Mouse (Mus musculus) hindbrain, embryonic 13.5 days (tissue): ENCODE measurements around the gene Cpeb3. TPM values are rescaled to one million over a fixed set of nuclear protein-coding genes. Genes with fewer than 3 reads are reported as not detected.
"Not testable (repeated sequence)": the region's sequence is repeated elsewhere in the genome, so short reads cannot be mapped to it uniquely, and the experiment has no call there.

Source experiments
- ATAC-seq: fragments of 200-750 bp; cut with Nextera tagmentation; 2 replicates; pipeline ENCODE4 v1.8.0; 2017; ENCODE audit warnings: moderate TSS enrichment; ENCODE audit not compliant: low FRiP score
- H3K27ac ChIP-seq: fragments of 300-500 bp; sonication (generic); 2 replicates; pipeline ENCODE4 v1.5.1; 2015; ENCODE audit warnings: inconsistent platforms, mild to moderate bottlenecking, moderate library complexity
- H3K27me3 ChIP-seq: fragments of 300-500 bp; sonication (generic); 2 replicates; pipeline ENCODE4 v1.6.1; 2015; ENCODE audit warnings: mild to moderate bottlenecking, inconsistent platforms
- H3K36me3 ChIP-seq: fragments of 300-500 bp; sonication (generic); 2 replicates; pipeline ENCODE4 v1.6.1; 2015; ENCODE audit warnings: mild to moderate bottlenecking, inconsistent platforms
- H3K4me1 ChIP-seq: fragments of 300-500 bp; sonication (generic); replicated peaks from 2 replicates; pipeline ENCODE4 v1.6.1; 2015; ENCODE audit warnings: inconsistent platforms
- H3K4me2 ChIP-seq: fragments of 300-500 bp; sonication (generic); 2 replicates; pipeline ENCODE4 v1.6.1; 2015; ENCODE audit warnings: inconsistent platforms, mild to moderate bottlenecking, moderate library complexity
- H3K4me3 ChIP-seq: fragments of 300-500 bp; sonication (generic); 2 replicates; pipeline ENCODE4 v1.5.1; 2015; ENCODE audit warnings: mild to moderate bottlenecking, inconsistent platforms
- H3K9ac ChIP-seq: fragments of 300-500 bp; sonication (generic); 2 replicates; pipeline ENCODE4 v1.6.1; 2015; ENCODE audit warnings: mild to moderate bottlenecking, inconsistent platforms
- H3K9me3 ChIP-seq: fragments of 300-500 bp; sonication (generic); 2 replicates; pipeline ENCODE4 v1.6.1; 2016; ENCODE audit warnings: inconsistent platforms
- WGBS: fragments of 180-500 bp; shearing (Covaris S2); methylation state at CpG from one replicate; pipeline ENCODE4 v1.1.7; 2015; 5-methylcytosine and 5-hydroxymethylcytosine counted together
- polyA plus RNA-seq: library from polyadenylated mRNA; unstranded; fragments of >200 nt; fragmentation: Nextera tagmentation; extraction: Ambion mirVana; gene quantifications from 2 replicates; pipeline ENCODE4 v1.2.1, GENCODE M21; 2015

Cpeb3 gene
- polyA plus RNA-seq, 1 experiment from 2014 or later, result 11.4 TPM

DNA sequence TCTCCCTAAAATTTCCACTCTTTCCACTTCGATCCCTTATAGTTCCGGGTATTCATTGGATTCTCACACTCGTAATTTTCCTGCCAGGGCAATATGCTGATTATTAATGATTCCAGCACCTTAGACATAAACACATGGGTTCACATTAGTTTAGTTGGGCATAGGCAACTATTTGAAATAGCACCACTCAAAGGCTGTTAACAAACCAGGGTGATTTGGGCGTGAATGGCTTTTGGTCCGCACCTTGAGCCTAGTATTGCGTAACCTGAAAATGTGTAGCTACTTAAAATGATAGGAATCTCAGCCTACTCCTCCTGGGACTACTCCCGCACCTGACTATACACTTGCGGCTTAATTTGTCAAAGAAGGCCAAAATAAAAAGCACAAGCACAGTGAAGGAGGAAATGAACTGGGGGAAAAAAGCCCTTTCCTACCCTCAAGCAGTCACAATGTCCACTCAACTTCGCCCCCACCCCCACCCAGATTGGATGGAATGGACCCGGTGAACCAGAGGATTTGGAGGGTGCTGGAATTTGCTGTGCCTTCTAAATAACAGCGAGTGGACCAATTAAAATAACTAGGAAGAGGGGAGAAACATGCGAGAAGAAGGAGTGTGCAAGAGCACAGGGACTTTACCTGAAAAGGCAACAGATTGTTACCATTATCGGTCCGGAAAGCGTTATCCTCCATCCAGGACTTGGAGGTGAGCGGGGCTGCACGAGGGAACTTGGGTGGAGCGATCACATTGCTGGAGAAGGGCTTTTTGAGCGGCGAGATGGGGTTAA is 34.9 kb downstream of the Cpeb3 start:
- H3K36me3 ChIP-seq, result peaks cover 7% of the 10 kb centered on the region; the same call in 1 of the 2 replicates
- no peak for ATAC-seq
- 27% methylated on average over 20 of the region's 20 CpGs for WGBS
- H3K9ac ChIP-seq, result peak overlapping the region; percentile 93
- no peaks in the 10 kb centered on the region for H3K9me3 ChIP-seq
- peak overlapping the region; percentile 97 for H3K4me2 ChIP-seq
- peaks cover 8% of the 10 kb centered on the region; the same call in 1 of the 2 replicates for H3K27me3 ChIP-seq
- H3K4me3 ChIP-seq, result peak overlapping the region; percentile 78
- peaks cover 46% of the 10 kb centered on the region for H3K4me1 ChIP-seq
- peak overlapping the region; percentile 93; the same call in 1 of the 2 replicates for H3K27ac ChIP-seq

DNA sequence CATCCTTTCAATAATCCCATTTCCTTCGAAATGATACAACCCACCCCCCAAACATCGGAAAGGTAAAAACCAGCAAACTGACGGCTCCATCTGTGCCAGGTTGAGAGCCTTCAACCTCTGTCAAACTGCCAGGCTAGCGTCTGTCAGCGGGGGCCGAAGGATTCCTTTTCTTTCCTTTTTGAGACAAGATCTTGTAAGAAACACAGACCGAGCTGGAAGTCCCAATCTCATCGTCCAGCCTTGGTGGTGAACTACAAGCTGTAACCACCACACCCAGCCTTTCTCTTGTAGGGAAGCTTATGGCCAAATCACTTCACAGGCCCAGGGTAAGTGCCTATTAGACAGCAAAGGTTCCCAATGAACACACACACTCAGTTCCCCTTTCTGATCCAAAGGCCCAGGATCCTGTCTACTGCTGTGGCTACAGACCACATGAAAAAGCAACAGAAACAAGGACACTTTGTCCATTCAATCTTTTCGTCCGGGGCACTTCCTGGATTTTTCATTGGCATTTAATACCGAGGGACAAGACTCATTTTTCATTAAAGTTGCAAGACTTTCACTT is 35.8 kb downstream of the Cpeb3 start:
- H3K36me3 ChIP-seq, result peaks cover 7% of the 10 kb centered on the region; the same call in 1 of the 2 replicates
- no peaks in the 10 kb centered on the region for H3K9me3 ChIP-seq
- H3K27ac ChIP-seq, result no peak overlapping the region
- H3K27me3 ChIP-seq, result peaks cover 8% of the 10 kb centered on the region; the same call in 1 of the 2 replicates
- peak overlapping the region; percentile 78 for H3K4me3 ChIP-seq
- H3K4me2 ChIP-seq, result peak overlapping the region; percentile 97
- H3K4me1 ChIP-seq, result peaks cover 42% of the 10 kb centered on the region
- 78% methylated on average over 11 of the region's 11 CpGs for WGBS
- no peak for ATAC-seq
- H3K9ac ChIP-seq, result peak overlapping the region; percentile 93

DNA sequence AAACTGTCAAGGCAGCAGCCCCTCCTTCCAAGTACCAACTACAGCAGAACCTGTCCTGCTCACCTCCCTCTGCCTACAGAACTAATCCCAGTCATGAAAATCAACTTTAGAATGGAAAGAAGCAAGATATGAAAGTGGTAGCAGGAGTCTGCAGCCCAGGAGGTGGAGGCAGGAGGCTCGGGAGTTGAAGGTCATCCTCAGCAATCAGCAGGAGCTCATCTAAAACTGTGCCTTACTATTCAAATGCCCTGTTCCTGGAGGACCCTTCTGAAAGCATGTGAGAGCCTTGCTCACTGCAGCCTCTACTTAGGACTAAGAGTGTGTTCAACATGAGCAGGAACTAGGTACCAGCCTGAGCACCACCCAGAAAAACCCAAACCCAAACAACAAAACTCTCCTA is 36.3 kb downstream of the Cpeb3 start:
- peaks cover 7% of the 10 kb centered on the region; the same call in 1 of the 2 replicates for H3K36me3 ChIP-seq
- H3K4me3 ChIP-seq, result peak overlapping the region; percentile 78
- H3K4me2 ChIP-seq, result peak overlapping the region; percentile 97
- H3K9ac ChIP-seq, result peak overlapping the region; percentile 93
- H3K27ac ChIP-seq, result no peak overlapping the region
- no peaks in the 10 kb centered on the region for H3K9me3 ChIP-seq
- WGBS, result 48% methylated on average over 1 of the region's 1 CpGs
- H3K4me1 ChIP-seq, result peaks cover 41% of the 10 kb centered on the region
- H3K27me3 ChIP-seq, result peaks cover 8% of the 10 kb centered on the region; the same call in 1 of the 2 replicates
- ATAC-seq, result no peak

DNA sequence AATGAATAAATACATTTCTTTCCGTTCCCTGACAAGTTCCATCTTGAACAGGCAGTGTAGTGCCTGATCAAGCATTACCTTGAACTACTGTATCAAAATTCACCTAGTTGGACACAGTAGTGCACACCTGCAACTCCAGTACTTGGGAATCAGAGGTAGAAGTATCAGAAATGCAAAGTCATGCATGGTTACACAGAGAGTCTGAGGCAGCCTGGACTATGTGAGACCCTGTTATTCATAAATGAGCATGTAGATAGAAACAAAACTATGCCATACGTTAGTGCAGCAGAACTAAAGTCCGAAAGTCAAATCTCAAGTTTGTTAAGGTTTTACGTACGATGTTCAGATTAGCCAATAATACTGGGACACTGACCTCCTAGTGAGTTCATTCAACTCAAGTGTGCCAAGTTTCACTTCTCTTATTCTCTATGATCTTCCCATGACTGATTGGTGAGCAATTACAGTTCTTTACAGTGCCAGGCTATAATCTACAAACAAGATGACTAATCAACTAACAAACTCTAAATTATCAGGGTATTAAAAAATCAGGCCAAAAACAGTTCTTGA is 51.5 kb downstream of the Cpeb3 start:
- Histone ChIP-seq H3K9me3 (no peaks in the 10 kb centered on the region), H3K4me1 (no peaks in the 10 kb centered on the region; the same call in 1 of the 2 replicates), H3K9ac (no peak overlapping the region), H3K4me2 (no peak overlapping the region), H3K27me3 (no peaks in the 10 kb centered on the region), H3K27ac (no peak overlapping the region), H3K4me3 (no peak overlapping the region), H3K36me3 (no peaks in the 10 kb centered on the region)
- WGBS, result 88% methylated on average over 5 of the region's 5 CpGs
- ATAC-seq, result no peak

DNA sequence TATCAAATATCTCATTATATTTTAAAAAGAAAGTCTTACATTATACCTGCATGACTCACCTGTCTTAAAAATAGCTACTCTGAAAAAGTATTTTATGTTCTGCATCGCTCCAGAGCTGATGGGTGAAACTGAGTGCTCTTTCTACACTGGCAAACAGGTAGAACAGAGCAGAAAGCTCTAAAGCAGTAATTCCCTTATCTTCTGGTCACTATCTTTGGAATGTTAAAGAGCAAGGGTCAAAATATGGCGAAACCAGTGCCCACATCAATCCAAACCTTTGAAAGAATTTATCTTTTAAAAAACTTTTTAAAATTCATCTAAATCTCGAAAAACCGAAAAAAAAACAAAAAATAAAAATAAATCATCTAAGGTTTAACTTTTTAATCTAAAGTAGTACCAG is 52.4 kb downstream of the Cpeb3 start:
- H3K36me3 ChIP-seq, result no peaks in the 10 kb centered on the region
- H3K4me3 ChIP-seq, result no peak overlapping the region
- H3K9ac ChIP-seq, result no peak overlapping the region
- H3K27me3 ChIP-seq, result no peaks in the 10 kb centered on the region
- H3K4me2 ChIP-seq, result no peak overlapping the region
- no peaks in the 10 kb centered on the region; the same call in 1 of the 2 replicates for H3K4me1 ChIP-seq
- H3K9me3 ChIP-seq, result no peaks in the 10 kb centered on the region
- H3K27ac ChIP-seq, result no peak overlapping the region
- no peak for ATAC-seq
- WGBS, result 96% methylated on average over 4 of the region's 4 CpGs

DNA sequence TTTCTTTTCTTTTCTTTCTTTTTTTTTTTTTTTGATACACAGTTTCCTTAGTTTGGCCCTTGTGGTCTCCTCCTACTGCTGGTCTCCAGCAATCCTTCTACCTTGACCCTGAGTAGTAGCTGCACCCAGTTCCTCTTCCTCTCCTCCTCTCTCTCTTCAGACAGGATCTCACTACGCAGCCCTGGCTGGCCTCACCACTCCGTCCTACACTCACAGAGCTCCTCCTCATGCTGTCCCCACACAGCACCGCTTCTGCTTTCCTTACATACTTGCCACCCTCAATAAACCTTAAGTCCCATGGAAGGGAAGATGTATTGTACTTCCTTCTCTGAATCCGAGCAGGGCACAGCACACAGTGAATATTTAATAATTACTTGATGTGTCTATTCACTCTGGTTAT is 61.3 kb downstream of the Cpeb3 start:
- no peaks in the 10 kb centered on the region for H3K27me3 ChIP-seq
- no peaks in the 10 kb centered on the region for H3K4me1 ChIP-seq
- H3K27ac ChIP-seq, result no peak overlapping the region
- no peaks in the 10 kb centered on the region for H3K36me3 ChIP-seq
- H3K9me3 ChIP-seq, result no peaks in the 10 kb centered on the region
- 79% methylated on average over 4 of the region's 4 CpGs for WGBS
- ATAC-seq, result no peak
- no peak overlapping the region for H3K4me3 ChIP-seq
- no peak overlapping the region for H3K4me2 ChIP-seq
- no peak overlapping the region for H3K9ac ChIP-seq

DNA sequence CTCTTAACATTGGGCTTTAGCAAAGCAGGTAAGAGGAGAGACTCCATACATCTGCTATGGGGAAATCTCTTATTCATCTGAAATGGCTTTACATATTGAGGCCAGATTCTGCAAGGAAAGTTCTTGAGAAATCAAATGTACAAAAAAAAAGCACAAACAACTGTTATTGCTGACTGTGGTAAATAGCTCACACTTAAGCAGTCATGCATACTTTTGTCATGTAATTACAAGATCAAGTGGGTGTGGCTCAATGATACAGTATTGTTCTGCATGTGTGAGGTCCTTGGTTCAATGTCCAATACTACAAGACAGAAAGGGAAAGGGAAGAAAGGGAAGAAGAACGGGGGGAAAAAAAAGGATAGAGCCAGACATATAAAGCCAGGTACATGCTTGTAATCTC is 62.6 kb downstream of the Cpeb3 start:
- H3K27ac ChIP-seq, result no peak overlapping the region
- no peaks in the 10 kb centered on the region for H3K9me3 ChIP-seq
- no peaks in the 10 kb centered on the region for H3K27me3 ChIP-seq
- no peak overlapping the region for H3K4me2 ChIP-seq
- H3K9ac ChIP-seq, result no peak overlapping the region
- 86% methylated on average over 1 of the region's 1 CpGs for WGBS
- H3K4me1 ChIP-seq, result no peaks in the 10 kb centered on the region
- no peaks in the 10 kb centered on the region for H3K36me3 ChIP-seq
- ATAC-seq, result no peak
- no peak overlapping the region for H3K4me3 ChIP-seq

DNA sequence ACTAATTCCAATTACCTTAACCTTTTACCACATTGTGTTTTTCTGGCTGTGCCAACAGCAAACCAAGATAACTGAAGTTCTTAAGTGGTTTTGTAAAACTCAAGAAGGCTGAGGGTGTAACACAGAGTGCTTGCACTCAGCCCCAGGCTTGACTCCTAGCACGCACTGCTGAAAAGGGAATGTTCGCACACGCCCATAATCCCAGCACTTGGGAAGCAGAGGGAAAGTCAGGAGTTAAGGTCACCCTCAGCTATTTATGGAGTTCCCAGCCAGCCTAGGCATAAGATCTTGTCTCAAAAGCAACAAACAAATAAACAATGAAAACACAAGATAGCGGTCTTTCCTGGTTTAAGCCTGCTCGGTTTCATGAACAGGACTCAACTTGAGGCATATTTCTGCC is 63.0 kb downstream of the Cpeb3 start:
- WGBS, result 94% methylated on average over 5 of the region's 5 CpGs
- no peaks in the 10 kb centered on the region for H3K27me3 ChIP-seq

DNA sequence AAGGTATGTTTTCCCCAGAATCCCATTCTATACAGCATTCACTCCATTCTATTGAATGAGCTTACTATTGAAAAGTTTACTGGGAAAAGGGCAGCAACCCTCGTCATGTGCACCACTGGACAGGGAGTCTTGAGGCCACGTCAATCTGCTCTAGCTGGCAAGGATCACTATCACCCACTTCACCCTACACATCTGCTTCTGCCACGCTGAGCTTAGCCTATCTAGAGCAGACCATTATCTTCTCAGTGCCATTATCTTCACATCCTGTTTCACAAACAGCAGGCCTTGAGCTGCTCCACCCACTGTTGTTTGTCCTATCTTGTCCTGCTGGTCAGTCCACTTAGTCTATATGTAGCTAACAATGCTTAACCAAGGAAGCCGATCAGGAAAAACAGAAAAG is 66.8 kb downstream of the Cpeb3 start:
- Histone ChIP-seq H3K27me3 (no peaks in the 10 kb centered on the region), H3K4me1 (no peaks in the 10 kb centered on the region), H3K36me3 (no peaks in the 10 kb centered on the region), H3K9ac (no peak overlapping the region), H3K9me3 (no peaks in the 10 kb centered on the region), H3K4me3 (no peak overlapping the region), H3K4me2 (no peak overlapping the region), H3K27ac (no peak overlapping the region)
- WGBS, result 77% methylated on average over 4 of the region's 4 CpGs
- no peak for ATAC-seq

More for the DNA sequence above, 63.0 kb downstream of the Cpeb3 start:
- no peaks in the 10 kb centered on the region for H3K4me1 ChIP-seq
- no peak for ATAC-seq
- H3K9ac ChIP-seq, result no peak overlapping the region
- no peak overlapping the region for H3K4me3 ChIP-seq
- H3K9me3 ChIP-seq, result no peaks in the 10 kb centered on the region
- no peaks in the 10 kb centered on the region for H3K36me3 ChIP-seq
- no peak overlapping the region for H3K27ac ChIP-seq
- no peak overlapping the region for H3K4me2 ChIP-seq

DNA sequence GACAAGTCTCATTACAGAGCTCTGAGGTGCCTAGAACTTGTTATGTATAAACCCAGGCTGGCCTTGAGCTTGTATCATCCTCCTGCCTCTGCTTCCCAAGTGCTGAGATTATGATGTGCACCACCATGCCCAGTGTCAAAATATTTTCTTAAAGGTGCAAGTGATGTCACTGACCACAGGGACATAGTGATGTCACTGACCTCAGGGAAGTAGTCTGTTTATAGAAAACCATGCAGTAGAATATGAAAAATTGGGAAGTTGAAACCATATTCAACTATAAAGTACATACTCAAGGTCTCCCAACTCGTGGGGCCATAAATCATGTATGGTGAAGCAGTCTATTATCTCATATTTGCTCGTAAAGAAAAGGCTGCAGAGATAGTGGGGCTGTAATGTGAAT is 71.3 kb downstream of the Cpeb3 start:
- Histone ChIP-seq H3K4me1 (no peaks in the 10 kb centered on the region), H3K36me3 (no peaks in the 10 kb centered on the region), H3K9ac (no peak overlapping the region), H3K27me3 (no peaks in the 10 kb centered on the region), H3K27ac (no peak overlapping the region), H3K4me2 (no peak overlapping the region), H3K4me3 (no peak overlapping the region), H3K9me3 (no peaks in the 10 kb centered on the region)
- 71% methylated on average over 2 of the region's 2 CpGs for WGBS
- no peak for ATAC-seq

DNA sequence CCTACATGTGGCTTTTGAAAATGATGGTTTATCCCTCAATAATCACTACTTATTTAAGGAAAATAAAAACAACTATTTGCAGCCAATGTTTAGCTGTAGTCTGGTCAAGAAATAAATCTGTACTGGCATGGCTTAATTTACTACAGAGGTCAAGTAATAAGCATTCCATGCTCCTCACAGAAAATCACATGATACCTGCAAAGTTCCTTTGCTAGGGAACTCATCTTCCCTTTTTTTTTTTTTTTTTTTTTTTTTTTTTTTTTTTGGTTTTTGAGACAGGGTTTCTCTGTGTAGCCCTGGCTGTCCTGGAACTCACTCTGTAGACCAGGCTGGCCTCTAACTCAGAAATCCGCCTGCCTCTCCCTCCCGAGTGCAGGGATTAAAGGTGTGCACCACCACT is 72.9 kb downstream of the Cpeb3 start:
- 88% methylated on average over 2 of the region's 2 CpGs for WGBS
- H3K9me3 ChIP-seq, H3K36me3 ChIP-seq, ATAC-seq, H3K27me3 ChIP-seq, H3K4me1 ChIP-seq, H3K27ac ChIP-seq, H3K4me3 ChIP-seq, H3K4me2 ChIP-seq, H3K9ac ChIP-seq: not testable (repeated sequence)

DNA sequence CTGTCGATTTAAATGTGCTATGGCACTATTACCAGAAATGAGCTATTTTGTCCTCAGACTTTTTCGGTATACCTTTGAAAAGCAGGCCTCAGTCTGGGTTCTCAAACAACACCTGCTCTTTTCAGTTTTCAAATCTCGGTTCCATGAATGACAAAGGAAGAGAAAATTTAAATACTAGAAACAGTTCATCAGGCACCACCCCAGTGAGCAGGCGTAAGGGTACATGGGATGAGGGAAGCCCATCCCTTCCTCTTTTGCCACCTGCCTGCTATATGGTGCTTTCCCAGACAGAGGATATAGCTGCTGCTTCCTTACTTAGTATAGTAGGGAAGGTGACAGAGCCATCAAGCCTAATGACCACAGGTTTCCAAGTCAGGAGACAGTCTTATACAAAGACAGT is 74.7 kb downstream of the Cpeb3 start:
- no peaks in the 10 kb centered on the region for H3K27me3 ChIP-seq
- no peaks in the 10 kb centered on the region for H3K4me1 ChIP-seq
- H3K36me3 ChIP-seq, result no peaks in the 10 kb centered on the region
- no peaks in the 10 kb centered on the region for H3K9me3 ChIP-seq
- H3K9ac ChIP-seq, result no peak overlapping the region
- 90% methylated on average over 4 of the region's 4 CpGs for WGBS
- H3K4me2 ChIP-seq, result no peak overlapping the region
- ATAC-seq, result no peak
- H3K27ac ChIP-seq, result no peak overlapping the region
- H3K4me3 ChIP-seq, result no peak overlapping the region
